In the genomic region with DNA sequence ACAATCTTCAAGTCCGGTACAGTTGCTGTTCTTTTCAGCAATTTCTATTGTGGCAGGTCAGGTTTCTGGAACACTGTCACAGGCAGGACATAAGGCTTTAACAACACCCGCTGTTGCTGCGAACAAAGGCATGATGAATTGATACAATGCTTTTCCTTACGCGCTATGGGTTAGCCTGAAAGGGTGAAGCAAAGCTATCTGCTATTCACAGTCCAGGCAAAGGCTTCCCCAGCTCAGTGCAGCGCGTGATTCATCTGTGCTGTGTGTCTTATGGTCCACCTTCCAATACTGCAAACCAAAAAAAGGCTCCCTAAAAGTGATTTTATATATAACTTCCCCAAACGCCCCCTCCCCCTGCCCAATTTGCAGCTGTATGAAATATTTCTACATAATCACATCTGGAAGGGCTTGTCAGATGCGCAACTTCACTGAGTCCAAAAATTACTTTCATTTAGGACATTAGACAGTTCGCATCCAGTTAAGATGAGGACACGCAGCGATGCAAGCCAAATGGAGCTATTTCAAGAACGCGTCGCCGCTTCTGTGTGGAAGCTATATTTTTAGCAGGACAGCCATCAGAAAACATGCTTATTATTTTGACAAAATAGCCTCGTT, we compare ENCODE assay signal across 9 mouse cellular contexts.
DNase-seq lines count a peak whose midpoint lies in the region; ATAC-seq and TF ChIP-seq lines count a peak whose summit lies in the region.
"Had no signal": no experiment of that assay in that cellular context is flagged by ENCODE, and none has a peak within 500 bp of the region (broad histone marks: within the 10 kb centered on the region; RNA-seq: fewer than 3 reads in every experiment).

No protein-coding gene starts in this region.

- no peaks in the 10 kb centered on the region for H3K9me3 ChIP-seq in stomach, embryonic 15.5 days

- DNase-seq in frontal cortex, postnatal 25 days (ENCODE audit: low spot score in 2 of 2) = no peak
- DNase-seq in left cerebral cortex, adult 2 months (ENCODE audit: extremely low spot score in 1 of 2, low spot score in 2 of 2) = no peak
- DNase-seq in left cerebral cortex, adult 11 months (ENCODE audit: low spot score) = no peak
- peak; percentile 19 to 22 for DNase-seq in left cerebral cortex, postnatal 36 days (ENCODE audit: low spot score in 2 of 2)
- no peak for DNase-seq in adrenal gland, adult 8-10 months
- DNase-seq: kidney, postnatal 36 days had no signal

- ATAC-seq in frontal cortex, adult (ENCODE audit: low TSS enrichment) = peak; percentile 87
- ATAC-seq in stomach, embryonic 15.5 days (ENCODE audit: insufficient read depth, low FRiP score, low read depth) = no peak
- no peak for ATAC-seq in megakaryocyte progenitor cell, adult 5-6 weeks (replicated peaks; ENCODE audit: poor library complexity)

- H3K27me3 ChIP-seq in stomach, embryonic 15.5 days (replicated peaks) = no peaks in the 10 kb centered on the region

- no peaks in the 10 kb centered on the region for H3K36me3 ChIP-seq in stomach, embryonic 15.5 days

- no peak for TF ChIP-seq CTCF in left cerebral cortex, adult 2 months (IDR thresholded peaks at IDR 0.05)

- peak overlapping the region; percentile 31 for H3K4me2 ChIP-seq in stomach, embryonic 15.5 days

- no peak overlapping the region for H3K9ac ChIP-seq in stomach, embryonic 15.5 days

- intact Hi-C loops in left cerebral cortex, adult 2 months (cut with DNase I) = loop anchor here (5.0 to 10.0 kb wide), 2 partner anchors 263 to 1045 kb away; a partner anchor contains a TSS
- intact Hi-C loops in left cerebral cortex, postnatal 36 days (cut with DNase I) = no loop called here

- peaks cover 6% of the 10 kb centered on the region; the same call in 1 of the 2 replicates for H3K4me1 ChIP-seq in stomach, embryonic 15.5 days

- H3K27ac ChIP-seq in left cerebral cortex, adult 2 months = no peak overlapping the region; the same call in 1 of the 2 replicates
- H3K27ac ChIP-seq in stomach, embryonic 15.5 days = no peak overlapping the region

- 58% methylated on average over 17 of the region's 17 CpGs for WGBS in stomach, embryonic 15.5 days

- peak overlapping the region; percentile 24 for H3K4me3 ChIP-seq in left cerebral cortex, adult 2 months
- no peak overlapping the region for H3K4me3 ChIP-seq in stomach, embryonic 15.5 days (replicated peaks)

Comparison
In these comparisons a context has a peak if more than half of its experiments do, and no peak if none do; other contexts are left out.
1. DNase-seq: peak in left cerebral cortex, postnatal 36 days (2 of 2); none in frontal cortex, postnatal 25 days (0 of 2), left cerebral cortex, adult 2 months (0 of 2), left cerebral cortex, adult 11 months (single experiment) and adrenal gland, adult 8-10 months (single experiment).